Mouse (Mus musculus) liver, embryonic 12.5 days (tissue): ENCODE measurements around the gene Spata16. TPM values are rescaled to one million over a fixed set of nuclear protein-coding genes. Genes with fewer than 3 reads are reported as not detected.

Experiments used
- ATAC-seq: fragments of 200-750 bp; cut with Nextera tagmentation; 2 replicates; pipeline ENCODE4 v1.8.0; 2017; ENCODE audit warnings: moderate number of reproducible peaks, mild to moderate bottlenecking, moderate library complexity
- H3K27ac ChIP-seq: fragments of 300-500 bp; sonication (generic); 2 replicates; pipeline ENCODE4 v1.5.1; 2016; ENCODE audit warnings: mild to moderate bottlenecking
- H3K27me3 ChIP-seq: fragments of 300-500 bp; sonication (generic); replicated peaks from 2 replicates; pipeline ENCODE4 v1.6.1; 2016; ENCODE audit warnings: mild to moderate bottlenecking, moderate library complexity
- H3K36me3 ChIP-seq: fragments of 300-500 bp; sonication (generic); 2 replicates; pipeline ENCODE4 v1.6.1; 2016; ENCODE audit warnings: mild to moderate bottlenecking, moderate library complexity
- H3K4me1 ChIP-seq: fragments of 300-500 bp; sonication (generic); 2 replicates; pipeline ENCODE4 v1.6.1; 2016
- H3K4me2 ChIP-seq: fragments of 300-500 bp; sonication (generic); 2 replicates; pipeline ENCODE4 v1.6.1; 2016; ENCODE audit warnings: mild to moderate bottlenecking, moderate library complexity
- H3K4me3 ChIP-seq: fragments of 300-500 bp; sonication (generic); 2 replicates; pipeline ENCODE4 v1.5.1; 2016; ENCODE audit warnings: mild to moderate bottlenecking, moderate library complexity
- H3K9ac ChIP-seq: fragments of 300-500 bp; sonication (generic); 2 replicates; pipeline ENCODE4 v1.6.1; 2016; ENCODE audit warnings: mild to moderate bottlenecking, moderate library complexity
- H3K9me3 ChIP-seq: fragments of 300-500 bp; sonication (generic); replicated peaks from 2 replicates; pipeline ENCODE4 v1.6.1; 2016; ENCODE audit warnings: mild to moderate bottlenecking, moderate library complexity
- WGBS: fragments of 180-500 bp; shearing (Covaris S2); methylation state at CpG from one replicate; pipeline ENCODE4 v1.1.7; 2016; ENCODE audit not compliant: insufficient replicate concordance; 5-methylcytosine and 5-hydroxymethylcytosine counted together
- polyA plus RNA-seq: library from polyadenylated mRNA; unstranded; fragments of >200 nt; fragmentation: Nextera tagmentation; extraction: Ambion mirVana; gene quantifications from 2 replicates; pipeline ENCODE4 v1.2.1, GENCODE M21; 2016

The Spata16 gene
- polyA plus RNA-seq, 1 experiment from 2014 or later = not detected

- Histone ChIP-seq H3K36me3 (no peaks in the 10 kb centered on the region), H3K9ac (no peak overlapping the region), H3K4me1 (no peaks in the 10 kb centered on the region), H3K4me3 (no peak overlapping the region), H3K4me2 (no peak overlapping the region), H3K9me3 (peaks cover 9% of the 10 kb centered on the region; the same call in 1 of the 2 replicates), H3K27ac (no peak overlapping the region), H3K27me3 (no peaks in the 10 kb centered on the region)
- WGBS = 61% methylated on average over 3 of the region's 3 CpGs
- ATAC-seq = no peak
Observed at GRCm38 (mm10) chr3:26924212-26924611, 286.8 kb downstream of the Spata16 start.

- Histone ChIP-seq H3K4me2 (no peak overlapping the region), H3K27ac (no peak overlapping the region), H3K9ac (no peak overlapping the region), H3K4me1 (no peaks in the 10 kb centered on the region), H3K9me3 (no peaks in the 10 kb centered on the region), H3K4me3 (no peak overlapping the region), H3K27me3 (no peaks in the 10 kb centered on the region), H3K36me3 (no peaks in the 10 kb centered on the region)
- no peak for ATAC-seq
- WGBS = 70% methylated on average over 3 of the region's 3 CpGs
Observed at GRCm38 (mm10) chr3:26933079-26933478, 295.7 kb downstream of the Spata16 start.

GRCm38 (mm10) chr3:26936897-26937590, 299.6 kb downstream of the Spata16 start:
- ATAC-seq = no peak
- WGBS = 66% methylated on average over 22 of the region's 22 CpGs

GRCm38 (mm10) chr3:26966776-26967175, 329.4 kb downstream of the Spata16 start:
- H3K4me1 ChIP-seq = no peaks in the 10 kb centered on the region
- H3K27ac ChIP-seq = no peak overlapping the region
- H3K4me2 ChIP-seq = no peak overlapping the region
- ATAC-seq = no peak
- no peaks in the 10 kb centered on the region for H3K27me3 ChIP-seq
- H3K36me3 ChIP-seq = no peaks in the 10 kb centered on the region
- H3K9me3 ChIP-seq = no peaks in the 10 kb centered on the region
- no peak overlapping the region for H3K9ac ChIP-seq
- 54% methylated on average over 5 of the region's 5 CpGs for whole genome bisulfite sequencing
- no peak overlapping the region for H3K4me3 ChIP-seq

More at GRCm38 (mm10) chr3:26936897-26937590, 299.6 kb downstream of the Spata16 start:
- Histone ChIP-seq H3K27ac (no peak overlapping the region), H3K9me3 (no peaks in the 10 kb centered on the region), H3K4me2 (no peak overlapping the region), H3K4me3 (no peak overlapping the region), H3K9ac (no peak overlapping the region), H3K36me3 (no peaks in the 10 kb centered on the region), H3K27me3 (no peaks in the 10 kb centered on the region), H3K4me1 (no peaks in the 10 kb centered on the region)

GRCm38 (mm10) chr3:26968852-26969513, 331.6 kb downstream of the Spata16 start:
- no peak for ATAC-seq
- 68% methylated on average over 3 of the region's 3 CpGs for WGBS

GRCm38 (mm10) chr3:26970529-26970928, 333.1 kb downstream of the Spata16 start:
- no peaks in the 10 kb centered on the region for H3K27me3 ChIP-seq
- no peak overlapping the region for H3K9ac ChIP-seq
- no peak overlapping the region for H3K27ac ChIP-seq
- H3K4me3 ChIP-seq = no peak overlapping the region
- no peak overlapping the region for H3K4me2 ChIP-seq
- no peaks in the 10 kb centered on the region for H3K36me3 ChIP-seq
- H3K4me1 ChIP-seq = no peaks in the 10 kb centered on the region
- ATAC-seq = no peak
- 56% methylated on average over 3 of the region's 3 CpGs for WGBS
- no peaks in the 10 kb centered on the region for H3K9me3 ChIP-seq

More at GRCm38 (mm10) chr3:26968852-26969513, 331.6 kb downstream of the Spata16 start:
- H3K9ac ChIP-seq = no peak overlapping the region
- no peaks in the 10 kb centered on the region for H3K27me3 ChIP-seq
- no peaks in the 10 kb centered on the region for H3K36me3 ChIP-seq
- H3K9me3 ChIP-seq = no peaks in the 10 kb centered on the region
- H3K4me1 ChIP-seq = no peaks in the 10 kb centered on the region
- H3K4me2 ChIP-seq = no peak overlapping the region
- no peak overlapping the region for H3K27ac ChIP-seq
- H3K4me3 ChIP-seq = no peak overlapping the region

- Histone ChIP-seq H3K4me1 (no peaks in the 10 kb centered on the region), H3K36me3 (no peaks in the 10 kb centered on the region), H3K27me3 (no peaks in the 10 kb centered on the region), H3K9ac (no peak overlapping the region), H3K4me2 (no peak overlapping the region), H3K27ac (no peak overlapping the region), H3K4me3 (no peak overlapping the region), H3K9me3 (no peaks in the 10 kb centered on the region)
- no peak for ATAC-seq
- WGBS = 9% methylated on average over 1 of the region's 1 CpGs
Observed at GRCm38 (mm10) chr3:26971276-26971675, 333.9 kb downstream of the Spata16 start.

- Histone ChIP-seq H3K4me1 (no peaks in the 10 kb centered on the region), H3K36me3 (no peaks in the 10 kb centered on the region), H3K4me3 (no peak overlapping the region), H3K27ac (no peak overlapping the region), H3K4me2 (no peak overlapping the region), H3K9ac (no peak overlapping the region), H3K27me3 (no peaks in the 10 kb centered on the region), H3K9me3 (no peaks in the 10 kb centered on the region)
- no peak for ATAC-seq
- WGBS = 33% methylated on average over 1 of the region's 1 CpGs
Observed at GRCm38 (mm10) chr3:26972105-26972504, 334.7 kb downstream of the Spata16 start.

GRCm38 (mm10) chr3:26979603-26980002, 342.2 kb downstream of the Spata16 start:
- H3K9ac ChIP-seq = no peak overlapping the region
- H3K9me3 ChIP-seq = no peaks in the 10 kb centered on the region
- no peaks in the 10 kb centered on the region for H3K36me3 ChIP-seq
- no peaks in the 10 kb centered on the region for H3K27me3 ChIP-seq
- H3K27ac ChIP-seq = no peak overlapping the region
- no peaks in the 10 kb centered on the region for H3K4me1 ChIP-seq
- no peak overlapping the region for H3K4me2 ChIP-seq
- H3K4me3 ChIP-seq = no peak overlapping the region
- ATAC-seq = no peak
- WGBS = 48% methylated on average over 2 of the region's 2 CpGs

GRCm38 (mm10) chr3:26980371-26980770, 343.0 kb downstream of the Spata16 start:
- Histone ChIP-seq H3K36me3 (no peaks in the 10 kb centered on the region), H3K4me3 (no peak overlapping the region), H3K9ac (no peak overlapping the region), H3K9me3 (no peaks in the 10 kb centered on the region), H3K4me2 (no peak overlapping the region), H3K4me1 (no peaks in the 10 kb centered on the region), H3K27ac (no peak overlapping the region), H3K27me3 (no peaks in the 10 kb centered on the region)
- no peak for ATAC-seq
- WGBS = 72% methylated on average over 3 of the region's 3 CpGs

GRCm38 (mm10) chr3:26981979-26982623, 344.7 kb downstream of the Spata16 start:
- H3K27ac ChIP-seq = no peak overlapping the region
- H3K4me2 ChIP-seq = no peak overlapping the region
- H3K9me3 ChIP-seq = no peaks in the 10 kb centered on the region
- no peaks in the 10 kb centered on the region for H3K36me3 ChIP-seq
- H3K27me3 ChIP-seq = no peaks in the 10 kb centered on the region
- no peak overlapping the region for H3K4me3 ChIP-seq
- no peak for ATAC-seq
- H3K9ac ChIP-seq = no peak overlapping the region
- WGBS = 63% methylated on average over 6 of the region's 6 CpGs
- H3K4me1 ChIP-seq = no peaks in the 10 kb centered on the region

- Histone ChIP-seq H3K36me3 (no peaks in the 10 kb centered on the region), H3K27me3 (no peaks in the 10 kb centered on the region), H3K27ac (no peak overlapping the region), H3K9me3 (no peaks in the 10 kb centered on the region), H3K9ac (no peak overlapping the region), H3K4me3 (no peak overlapping the region), H3K4me2 (no peak overlapping the region), H3K4me1 (no peaks in the 10 kb centered on the region)
- no peak for ATAC-seq
- WGBS = 76% methylated on average over 6 of the region's 6 CpGs
Observed at GRCm38 (mm10) chr3:26983749-26984148, 346.3 kb downstream of the Spata16 start.
